15 mouse cellular contexts compared by ENCODE assay signal in the genomic region with DNA sequence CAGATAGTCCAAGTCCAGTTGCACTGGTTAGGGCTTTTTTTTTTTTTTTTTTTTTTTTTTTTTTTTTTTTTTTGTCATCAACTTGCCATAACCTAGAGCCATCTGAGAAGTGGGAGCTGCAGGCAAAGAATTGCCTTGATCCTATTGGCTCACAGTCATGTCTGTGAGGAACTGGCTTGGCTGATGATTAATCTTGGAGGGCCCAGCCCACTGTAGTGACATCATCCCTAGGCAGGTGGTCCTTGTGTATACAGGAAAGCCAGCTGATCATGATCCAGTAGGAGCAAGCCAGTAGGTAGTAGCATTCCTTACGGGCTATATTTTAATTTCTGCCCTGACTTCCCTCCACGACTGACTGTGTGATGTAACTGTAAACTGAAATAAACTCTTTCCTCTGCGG. TPM values are rescaled to one million over a fixed set of nuclear protein-coding genes. Genes with fewer than 3 reads are reported as not detected.
DNase-seq lines count a peak whose midpoint lies in the region.
"Had no signal": no experiment of that assay in that cellular context is flagged by ENCODE, and none has a peak within 500 bp of the region (broad histone marks: within the 10 kb centered on the region; RNA-seq: fewer than 3 reads in every experiment).

No protein-coding gene starts in this region.

- peak; percentile 70 for DNase-seq in heart, adult 11 months
- no peak for DNase-seq in heart, postnatal 25 days (ENCODE audit: low spot score)
- DNase-seq in retina, postnatal 1 day: peak; percentile 65
- DNase-seq in retina, embryonic 14.5 days (ENCODE audit: low spot score): no peak
- DNase-seq in R1 (ENCODE audit: low read depth, low spot score): peak; percentile 19
- no peak for DNase-seq in spleen, adult 12 weeks (ENCODE audit: low spot score)
- DNase-seq: adrenal gland, adult 8-10 months; adrenal gland, postnatal 14 days; adrenal gland, postnatal 36 days; cerebellum, adult 11-12 months; cerebellum, adult 2 months; cerebellum, adult 9-10 months; cerebellum, postnatal 10 days; cerebellum, postnatal 25 days had no signal

- intact Hi-C loops in heart, postnatal 25 days (cut with DNase I): loop anchor here (10.0 kb wide), 1 partner anchor 717 kb away; no protein-coding TSS in a partner anchor

RNA-seq across cellular contexts. Expression of a gene that starts 19.8 kb away (rescaled TPM):
- not detected for total RNA-seq in heart, postnatal 25 days (2021)
- total RNA-seq: adrenal gland, adult 18-20 months; adrenal gland, postnatal 36 days had no signal

RNA-seq across cellular contexts. Expression of a gene that starts 38.3 kb away (rescaled TPM):
- total RNA-seq in heart, postnatal 25 days (2021): 1 to 10 TPM; 5.3 to 6.8 TPM

RNA-seq across cellular contexts. Expression of a gene that starts 43.0 kb away (rescaled TPM):
- 100 to 1,000 TPM; 105 to 109 TPM for total RNA-seq in heart, postnatal 25 days (2021)

Comparison
In these comparisons a context has a peak if more than half of its experiments do, and no peak if none do; other contexts are left out.
1. DNase-seq: peak in heart, adult 11 months (single experiment), retina, postnatal 1 day (single experiment) and R1 (single experiment); none in heart, postnatal 25 days (single experiment), retina, embryonic 14.5 days (single experiment) and spleen, adult 12 weeks (single experiment).